ENCODE assay signal across 24 mouse cellular contexts in genomic region chr7:44334139-44334538, GRCm38 (mm10). TPM values are rescaled to one million over a fixed set of nuclear protein-coding genes. Genes with fewer than 3 reads are reported as not detected.
"Had no signal": no experiment of that assay in that cellular context is flagged by ENCODE, and none has a peak within 500 bp of the region (broad histone marks: within the 10 kb centered on the region; RNA-seq: fewer than 3 reads in every experiment).

No protein-coding gene starts in this region.

- H3K4me1 ChIP-seq: liver, embryonic 13.5 days; liver, embryonic 15.5 days had no signal

- H3K27ac ChIP-seq: gastrocnemius, adult 2 months; heart, embryonic 10.5 days; hindbrain, embryonic 10.5 days; hindbrain, embryonic 12.5 days; intestine, embryonic 15.5 days; limb, embryonic 10.5 days; limb, embryonic 12.5 days; liver, embryonic 13.5 days; liver, embryonic 15.5 days had no signal

- H3K4me3 ChIP-seq: gastrocnemius, adult 2 months; heart, embryonic 10.5 days; heart, embryonic 12.5 days; hindbrain, embryonic 10.5 days; hindbrain, embryonic 12.5 days; intestine, embryonic 15.5 days; limb, embryonic 10.5 days; limb, embryonic 12.5 days; liver, embryonic 13.5 days; liver, embryonic 15.5 days had no signal

- DNase-seq: gastrocnemius, adult 2 months; gastrocnemius, postnatal 10 days; gastrocnemius, postnatal 25 days; heart, adult 18-20 months; heart, postnatal 10 days; heart, postnatal 4 days; kidney, adult 18-20 months; kidney, adult 8-10 months; kidney, postnatal 10 days; kidney, postnatal 25 days; kidney, postnatal 4 days; liver; liver, embryonic 13.5 days had no signal

RNA-seq across cellular contexts. Expression of gene Shank1, which starts 24.1 kb away (rescaled TPM):
- total RNA-seq: granulocyte monocyte progenitor cell, adult 5-6 weeks had no signal

RNA-seq across cellular contexts. Expression of gene Syt3, which starts 49.8 kb away (rescaled TPM):
- polyA plus RNA-seq: inflammation-experienced regulatory T-cells, adult 6 months; liver, embryonic 15.5 days had no signal

RNA-seq across cellular contexts. Expression of gene 1700008O03Rik, which starts 51.5 kb away (rescaled TPM):
- total RNA-seq: gastrocnemius, adult 2 months; gastrocnemius, postnatal 10 days; gastrocnemius, postnatal 25 days; gastrocnemius, postnatal 4 days; heart, postnatal 4 days had no signal
- polyA plus RNA-seq: inflammation-experienced regulatory T-cells, adult 6 months had no signal
